Mouse (Mus musculus): ENCODE measurements around the gene Tmem97. TPM values are rescaled to one million over a fixed set of nuclear protein-coding genes. Genes with fewer than 3 reads are reported as not detected.
"Not testable (repeated sequence)": the region's sequence is repeated elsewhere in the genome, so short reads cannot be mapped to it uniquely, and the experiment has no call there.

The Tmem97 gene
- polyA plus RNA-seq, 1 experiment from 2014 or later = 81.5 TPM

DNA sequence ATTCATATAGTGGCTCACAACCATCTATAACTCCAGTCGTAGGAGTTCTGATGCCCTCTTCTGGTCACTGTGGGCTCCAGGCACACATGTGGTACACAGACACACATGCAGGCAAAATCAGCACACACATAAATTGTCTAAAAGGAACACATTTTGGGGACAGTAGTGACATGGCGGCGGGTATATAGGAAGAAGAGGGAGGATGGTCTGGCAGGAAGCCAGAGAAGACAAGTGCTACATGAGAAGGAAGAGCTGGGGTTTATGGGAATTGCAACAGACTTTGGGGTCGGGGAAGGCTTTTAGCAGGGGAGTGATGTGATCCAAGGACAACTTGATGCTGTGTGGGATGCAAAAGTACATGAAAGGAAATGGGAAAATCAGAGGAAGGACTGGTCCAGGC, 16.1 kb downstream of the Tmem97 start:
- no peak for ATAC-seq
- Histone ChIP-seq H3K9me3 (ENCODE audit: low read length) (no peaks in the 10 kb centered on the region), H3K27ac (ENCODE audit: low read depth) (no peak overlapping the region), H3K4me1 (ENCODE audit: insufficient read depth) (peaks cover 25% of the 10 kb centered on the region), H3K36me3 (replicated peaks; ENCODE audit: insufficient read depth, low read length) (peaks cover 13% of the 10 kb centered on the region), H3K9ac (replicated peaks) (no peak overlapping the region), H3K27me3 (ENCODE audit: insufficient read depth, low read length) (no peaks in the 10 kb centered on the region), H3K4me2 (ENCODE audit: low read depth, low read length) (peak overlapping the region; percentile 93; the same call in 1 of the 2 replicates), H3K4me3 (ENCODE audit: low read depth, low read length) (no peak overlapping the region)
- no peak for DNase-seq
- 74% methylated on average over 4 of the region's 4 CpGs for WGBS (ENCODE audit: insufficient replicate concordance)
- peak; percentile 24; the same call in 1 of the 2 replicates for TF ChIP-seq CTCF (IDR thresholded peaks at IDR 0.05; ENCODE audit: low read depth)
- no peak for TF ChIP-seq EP300 (IDR thresholded peaks at IDR 0.05; ENCODE audit: low read depth)

- H3K36me3 ChIP-seq (replicated peaks; ENCODE audit: insufficient read depth, low read length) = peaks cover 22% of the 10 kb centered on the region
- WGBS (ENCODE audit: insufficient replicate concordance) = 73% methylated on average over 8 of the region's 10 CpGs
- peaks cover 10% of the 10 kb centered on the region for H3K4me1 ChIP-seq (ENCODE audit: insufficient read depth)
- not testable (repeated sequence) for DNase-seq; H3K27me3 ChIP-seq (ENCODE audit: insufficient read depth, low read length); H3K9me3 ChIP-seq (ENCODE audit: low read length); ATAC-seq; H3K4me3 ChIP-seq (ENCODE audit: low read depth, low read length); H3K4me2 ChIP-seq (ENCODE audit: low read depth, low read length); H3K27ac ChIP-seq (ENCODE audit: low read depth); H3K9ac ChIP-seq (replicated peaks)
Measured at GRCm38 (mm10) chr11:78531515-78531914, 19.1 kb downstream of the Tmem97 start.

DNA sequence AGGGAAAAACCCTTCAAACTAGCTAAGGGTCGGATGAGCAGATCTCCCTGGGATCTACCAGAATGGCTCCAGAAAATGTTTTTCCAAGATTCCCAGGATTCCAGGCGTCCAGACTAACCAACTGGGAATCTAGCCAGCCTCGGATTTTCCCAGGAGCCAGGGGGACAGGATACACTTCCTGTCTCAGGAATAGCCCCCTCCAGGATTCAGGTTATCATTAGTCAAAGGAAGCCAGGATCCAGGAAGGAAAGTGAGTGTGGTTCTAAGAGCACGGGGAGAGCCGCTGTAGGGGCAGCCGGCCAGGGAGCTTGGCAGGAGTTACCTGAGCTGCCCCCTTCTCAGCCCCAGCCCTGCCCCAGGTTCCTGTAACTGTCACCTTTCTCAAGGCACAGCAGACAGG, 19.5 kb downstream of the Tmem97 start:
- ATAC-seq (no peak), DNase-seq (no peak)
- WGBS (ENCODE audit: insufficient replicate concordance) = 61% methylated on average over 6 of the region's 6 CpGs
- H3K4me3 ChIP-seq (ENCODE audit: low read depth, low read length) = no peak overlapping the region
- H3K9me3 ChIP-seq (ENCODE audit: low read length) = no peaks in the 10 kb centered on the region
- H3K4me1 ChIP-seq (ENCODE audit: insufficient read depth) = peaks cover 10% of the 10 kb centered on the region
- no peak overlapping the region for H3K9ac ChIP-seq (replicated peaks)
- no peak overlapping the region for H3K4me2 ChIP-seq (ENCODE audit: low read depth, low read length)
- TF ChIP-seq CTCF (IDR thresholded peaks at IDR 0.05; ENCODE audit: low read depth) (no peak), EP300 (IDR thresholded peaks at IDR 0.05; ENCODE audit: low read depth) (0 out of 2 replicates have a peak, but pooled peaks have one; percentile 39)
- H3K36me3 ChIP-seq (replicated peaks; ENCODE audit: insufficient read depth, low read length) = peaks cover 26% of the 10 kb centered on the region
- H3K27me3 ChIP-seq (ENCODE audit: insufficient read depth, low read length) = no peaks in the 10 kb centered on the region
- H3K27ac ChIP-seq (ENCODE audit: low read depth) = peak overlapping the region; percentile 71

DNA sequence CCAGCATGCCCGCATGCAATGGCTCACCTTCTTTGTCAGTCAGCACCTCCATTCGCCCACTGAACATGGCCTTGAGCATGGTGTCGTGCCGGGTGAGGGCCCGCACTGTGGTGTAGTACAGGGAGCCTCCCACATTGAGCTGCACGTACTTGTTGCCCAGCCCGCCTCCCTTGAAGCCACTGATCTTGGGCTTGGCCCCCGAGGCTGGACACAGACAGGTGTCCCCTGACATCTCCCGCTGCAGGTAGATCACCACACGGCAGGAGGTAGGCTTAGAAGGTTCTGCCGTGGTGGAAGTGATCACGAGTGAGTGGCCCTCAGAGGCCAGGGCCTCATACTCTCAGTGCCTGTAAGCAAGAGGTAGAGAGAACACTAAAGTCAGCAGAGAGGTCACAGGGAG, 20.6 kb downstream of the Tmem97 start:
- Histone ChIP-seq H3K27ac (ENCODE audit: low read depth) (peak overlapping the region; percentile 71; the same call in 1 of the 2 replicates), H3K9ac (replicated peaks) (no peak overlapping the region), H3K4me2 (ENCODE audit: low read depth, low read length) (no peak overlapping the region), H3K36me3 (replicated peaks; ENCODE audit: insufficient read depth, low read length) (peaks cover 31% of the 10 kb centered on the region), H3K4me1 (ENCODE audit: insufficient read depth) (peaks cover 5% of the 10 kb centered on the region), H3K4me3 (ENCODE audit: low read depth, low read length) (no peak overlapping the region), H3K27me3 (ENCODE audit: insufficient read depth, low read length) (no peaks in the 10 kb centered on the region), H3K9me3 (ENCODE audit: low read length) (no peaks in the 10 kb centered on the region)
- no peak for ATAC-seq
- 79% methylated on average over 12 of the region's 12 CpGs for WGBS (ENCODE audit: insufficient replicate concordance)
- no peak for DNase-seq
- TF ChIP-seq EP300 (IDR thresholded peaks at IDR 0.05; ENCODE audit: low read depth) (no peak), CTCF (IDR thresholded peaks at IDR 0.05; ENCODE audit: low read depth) (no peak)

- WGBS (ENCODE audit: insufficient replicate concordance) = 82% methylated on average over 9 of the region's 9 CpGs
- DNase-seq (no peak), ATAC-seq (no peak)
- H3K4me1 ChIP-seq (ENCODE audit: insufficient read depth) = no peaks in the 10 kb centered on the region
- no peaks in the 10 kb centered on the region for H3K27me3 ChIP-seq (ENCODE audit: insufficient read depth, low read length)
- TF ChIP-seq CTCF (IDR thresholded peaks at IDR 0.05; ENCODE audit: low read depth) (no peak), EP300 (IDR thresholded peaks at IDR 0.05; ENCODE audit: low read depth) (no peak)
- no peak overlapping the region for H3K4me2 ChIP-seq (ENCODE audit: low read depth, low read length)
- H3K9ac ChIP-seq (replicated peaks) = no peak overlapping the region
- H3K36me3 ChIP-seq (replicated peaks; ENCODE audit: insufficient read depth, low read length) = peaks cover 42% of the 10 kb centered on the region
- H3K9me3 ChIP-seq (ENCODE audit: low read length) = no peaks in the 10 kb centered on the region
- no peak overlapping the region for H3K27ac ChIP-seq (ENCODE audit: low read depth)
- H3K4me3 ChIP-seq (ENCODE audit: low read depth, low read length) = no peak overlapping the region
Measured at GRCm38 (mm10) chr11:78528714-78529113, 21.9 kb downstream of the Tmem97 start.

- no peak overlapping the region for H3K27ac ChIP-seq (ENCODE audit: low read depth)
- 80% methylated on average over 2 of the region's 2 CpGs for WGBS (ENCODE audit: insufficient replicate concordance)
- H3K27me3 ChIP-seq (ENCODE audit: insufficient read depth, low read length) = no peaks in the 10 kb centered on the region
- TF ChIP-seq EP300 (IDR thresholded peaks at IDR 0.05; ENCODE audit: low read depth) (no peak), CTCF (IDR thresholded peaks at IDR 0.05; ENCODE audit: low read depth) (no peak)
- H3K9me3 ChIP-seq (ENCODE audit: low read length) = no peaks in the 10 kb centered on the region
- no peak overlapping the region for H3K4me2 ChIP-seq (ENCODE audit: low read depth, low read length)
- ATAC-seq (no peak), DNase-seq (no peak)
- peaks cover 75% of the 10 kb centered on the region for H3K36me3 ChIP-seq (replicated peaks; ENCODE audit: insufficient read depth, low read length)
- no peak overlapping the region for H3K9ac ChIP-seq (replicated peaks)
- no peaks in the 10 kb centered on the region for H3K4me1 ChIP-seq (ENCODE audit: insufficient read depth)
- no peak overlapping the region for H3K4me3 ChIP-seq (ENCODE audit: low read depth, low read length)
Measured at GRCm38 (mm10) chr11:78524838-78525237, 25.7 kb downstream of the Tmem97 start.

All from liver, postnatal 0 days (tissue).